Mouse (Mus musculus) CD4-positive, CD25-positive, alpha-beta regulatory T cell, adult 4 months (primary cell): ENCODE measurements around the gene Fam19a1. TPM values are rescaled to one million over a fixed set of nuclear protein-coding genes. Genes with fewer than 3 reads are reported as not detected.

Experiments
- ATAC-seq: one replicate; pipeline ENCODE4 v1.8.0; 2017
- polyA plus RNA-seq, 2 experiments: library from polyadenylated mRNA; unstranded; fragments of 100-300 nt; shearing (Covaris generic); gene quantifications; one replicate each; pipeline ENCODE4 v1.2.1; 2017

Gene Fam19a1
- polyA plus RNA-seq, 2 experiments from 2014 or later = 0.63 TPM; not detected in 1

- no peak for ATAC-seq
These were observed 153.5 kb downstream of the Fam19a1 start for GRCm38 (mm10) chr6:96266456-96266855.

DNA sequence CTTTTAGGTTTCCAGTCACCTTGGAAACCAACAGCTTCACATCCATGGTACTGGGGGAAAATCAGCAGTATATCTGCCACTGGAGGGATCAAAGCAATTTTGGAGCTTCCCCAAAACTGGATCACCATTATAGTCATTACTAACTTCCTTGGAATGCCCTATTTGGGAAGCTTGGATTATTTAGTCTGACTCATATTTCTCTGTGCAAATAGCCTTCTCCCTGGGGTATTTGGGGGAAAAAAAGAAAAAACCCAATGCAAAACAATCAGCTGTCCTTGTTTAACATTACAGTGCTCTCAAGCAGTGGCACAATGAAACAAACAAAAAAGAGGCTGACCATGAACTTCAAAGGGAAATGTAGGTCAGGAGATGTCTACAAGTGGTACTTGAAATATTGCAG lies 155.8 kb downstream of the Fam19a1 start:
- ATAC-seq = no peak

DNA sequence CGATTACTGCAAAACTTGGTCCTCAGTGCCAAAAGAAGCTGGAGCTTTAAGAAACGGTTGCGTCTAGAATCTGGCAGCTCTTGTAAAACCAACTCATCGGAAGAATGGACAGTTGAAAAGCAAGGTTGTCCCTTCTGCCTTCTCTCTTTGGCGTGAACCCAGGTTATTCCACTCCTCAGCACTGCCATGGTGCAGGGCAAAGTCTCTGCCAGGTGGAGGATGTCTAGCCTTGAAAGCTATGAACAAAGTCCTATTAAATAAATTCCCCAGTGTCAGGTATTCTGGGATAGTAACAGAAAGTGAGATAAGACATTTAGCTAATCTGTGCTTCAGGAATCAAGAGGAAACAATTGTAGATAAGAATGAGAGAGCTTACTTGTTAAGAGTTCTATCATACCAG lies 157.5 kb downstream of the Fam19a1 start:
- ATAC-seq = no peak

DNA sequence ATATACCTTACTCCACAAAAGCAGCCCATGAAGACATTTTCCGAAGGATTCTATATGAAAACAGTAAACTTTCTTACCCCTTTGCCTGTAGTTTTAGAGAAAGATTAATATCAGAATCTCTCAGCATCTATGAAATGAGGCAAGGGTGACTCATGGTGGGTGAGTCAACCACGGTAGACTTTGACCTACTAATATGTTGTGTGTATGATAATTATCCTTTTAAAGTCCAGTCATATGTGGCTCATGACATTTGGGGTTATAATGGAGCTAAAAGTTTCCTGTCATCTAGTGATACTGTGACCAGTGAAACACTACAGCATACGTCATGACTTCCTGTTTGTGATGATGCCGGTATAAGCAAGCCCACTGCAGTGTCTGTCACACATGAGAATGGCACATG lies 170.8 kb downstream of the Fam19a1 start:
- no peak for ATAC-seq

GRCm38 (mm10) chr6:96284590-96284989 lies 171.6 kb downstream of the Fam19a1 start:
- ATAC-seq = no peak

GRCm38 (mm10) chr6:96286276-96286675 lies 173.3 kb downstream of the Fam19a1 start:
- ATAC-seq = no peak

DNA sequence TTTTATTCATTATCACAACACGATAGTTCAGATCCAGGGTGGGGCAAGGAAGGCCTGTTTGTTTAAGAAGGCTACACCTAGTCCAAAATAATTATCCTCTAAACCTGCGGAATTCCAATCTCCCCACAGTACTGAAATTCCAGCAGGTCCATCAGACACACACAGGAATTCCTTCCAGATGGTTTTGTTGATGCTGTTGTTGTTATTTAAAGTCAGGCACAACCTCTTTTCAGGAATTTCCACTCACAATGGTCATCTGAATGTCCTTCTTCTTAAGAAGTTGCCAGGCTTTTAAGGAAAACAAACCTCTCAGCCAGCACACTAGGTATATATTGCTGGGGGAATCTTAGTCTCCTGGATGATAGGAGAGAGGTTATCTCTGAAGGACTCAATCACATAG lies 174.4 kb downstream of the Fam19a1 start:
- no peak for ATAC-seq

- ATAC-seq = no peak
These were observed 176.7 kb downstream of the Fam19a1 start for GRCm38 (mm10) chr6:96289672-96290071.

DNA sequence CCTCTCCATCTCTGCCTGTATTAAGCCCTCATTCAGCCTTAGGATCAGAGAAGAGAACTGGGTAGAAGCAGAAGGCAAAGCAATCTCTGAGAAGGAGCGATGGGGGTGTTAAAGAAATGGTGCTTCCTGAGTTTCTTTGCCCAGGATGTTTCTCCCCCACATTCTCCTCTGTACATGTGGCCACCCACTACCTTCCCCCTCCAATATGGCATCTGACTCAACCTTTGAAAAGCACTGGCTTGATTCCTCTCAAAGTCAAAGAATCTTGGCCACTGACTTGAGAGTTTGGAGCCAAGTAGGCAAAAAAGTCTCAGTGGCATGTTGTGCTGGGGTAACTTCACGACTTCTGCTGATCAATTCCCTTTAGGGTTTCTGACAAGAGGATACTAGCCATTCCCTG lies 234.5 kb downstream of the Fam19a1 start:
- ATAC-seq = no peak

- no peak for ATAC-seq
These were observed 236.6 kb downstream of the Fam19a1 start for GRCm38 (mm10) chr6:96349446-96350025.

GRCm38 (mm10) chr6:96369544-96369943 lies 256.6 kb downstream of the Fam19a1 start:
- ATAC-seq = no peak

GRCm38 (mm10) chr6:96372848-96373247 lies 259.9 kb downstream of the Fam19a1 start:
- ATAC-seq = no peak

DNA sequence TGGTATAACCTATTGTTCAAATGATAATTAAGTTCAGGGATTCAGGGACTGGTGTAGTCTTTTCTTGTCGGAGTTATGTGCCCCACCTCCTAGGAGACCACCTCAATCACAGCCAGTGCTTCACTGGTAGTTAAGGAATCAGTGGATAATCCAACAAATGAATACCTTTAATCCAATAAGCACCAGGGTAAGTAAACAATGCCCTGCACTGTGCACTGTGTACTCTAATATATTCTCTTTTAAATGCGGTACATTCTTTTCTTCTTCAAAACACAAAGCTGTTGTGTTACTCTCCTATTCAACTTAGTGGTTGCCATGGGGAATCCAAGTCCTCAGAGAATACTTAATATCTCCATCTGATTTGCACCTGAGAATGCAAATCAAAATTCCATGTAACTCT lies 260.3 kb downstream of the Fam19a1 start:
- no peak for ATAC-seq

GRCm38 (mm10) chr6:96376773-96377172 lies 263.8 kb downstream of the Fam19a1 start:
- ATAC-seq = no peak

GRCm38 (mm10) chr6:96379229-96379628 lies 266.3 kb downstream of the Fam19a1 start:
- no peak for ATAC-seq

GRCm38 (mm10) chr6:96384441-96384840 lies 271.5 kb downstream of the Fam19a1 start:
- ATAC-seq = no peak

DNA sequence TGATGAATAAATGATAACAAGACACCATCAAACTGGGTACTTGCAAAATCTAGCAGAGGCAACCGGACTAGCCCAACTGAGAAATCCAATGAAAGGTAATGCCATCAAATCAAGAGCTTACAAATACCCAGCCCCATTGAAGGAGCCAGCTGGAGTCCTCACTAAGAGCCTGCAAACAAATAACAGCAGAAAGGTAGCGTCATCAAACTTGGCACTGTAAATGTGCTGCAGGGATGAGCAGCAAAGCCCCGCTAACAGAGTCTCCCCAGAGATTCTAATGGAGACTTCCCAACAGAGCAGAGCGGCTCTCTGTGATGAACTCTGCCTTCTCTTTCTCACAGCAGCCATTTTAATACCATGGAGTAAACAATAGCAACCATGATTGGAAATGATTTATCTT lies 305.9 kb downstream of the Fam19a1 start:
- no peak for ATAC-seq

DNA sequence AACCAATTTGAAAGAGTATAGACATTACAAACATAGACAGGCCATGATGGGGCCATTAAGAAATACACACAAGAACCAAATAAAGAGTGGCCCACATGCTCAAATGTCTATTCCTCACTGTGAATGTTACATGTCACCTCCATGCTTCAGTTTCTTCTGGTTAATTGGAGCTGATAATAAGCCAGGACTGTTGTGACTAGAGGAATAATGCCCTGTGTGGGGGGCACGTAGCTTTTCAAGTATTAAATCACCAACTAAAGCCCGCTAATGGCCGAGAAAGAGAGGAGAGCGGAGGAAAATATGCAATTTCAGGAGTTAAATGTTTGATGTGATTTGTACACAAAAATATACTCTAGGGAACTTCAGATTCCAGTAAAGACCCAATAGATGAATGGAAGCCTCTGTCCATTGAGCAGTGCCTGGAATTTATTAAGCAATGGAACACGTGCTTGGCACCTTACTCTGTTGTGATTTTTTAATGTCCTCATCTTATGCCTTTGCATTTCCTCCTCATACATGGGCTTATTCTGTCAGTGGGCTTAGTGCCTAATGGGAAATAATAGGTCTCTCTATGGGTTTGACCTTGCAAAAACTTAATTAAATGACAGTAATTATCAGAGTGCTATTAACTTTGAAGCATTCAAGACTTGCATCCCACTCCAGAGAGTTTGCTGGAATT lies 306.9 kb downstream of the Fam19a1 start:
- ATAC-seq = no peak

DNA sequence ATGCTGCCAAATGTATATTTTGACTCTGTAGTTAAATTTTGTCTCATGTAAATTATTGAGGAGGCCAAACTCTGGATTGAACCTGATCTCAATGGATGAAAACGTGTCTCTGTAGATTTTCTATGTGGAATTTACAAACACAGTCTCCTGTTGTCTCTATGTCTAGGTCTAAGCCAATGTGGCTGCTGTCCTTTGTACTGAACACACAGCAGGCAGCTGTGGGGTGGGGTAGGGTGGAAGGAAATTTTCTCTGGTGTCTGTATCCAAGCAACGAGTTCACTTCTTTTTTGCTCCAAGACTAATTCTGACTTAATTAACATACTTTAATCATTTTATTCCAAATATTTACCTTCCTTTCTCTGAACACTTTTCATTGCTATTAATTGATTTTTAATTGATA lies 307.6 kb downstream of the Fam19a1 start:
- ATAC-seq = no peak

DNA sequence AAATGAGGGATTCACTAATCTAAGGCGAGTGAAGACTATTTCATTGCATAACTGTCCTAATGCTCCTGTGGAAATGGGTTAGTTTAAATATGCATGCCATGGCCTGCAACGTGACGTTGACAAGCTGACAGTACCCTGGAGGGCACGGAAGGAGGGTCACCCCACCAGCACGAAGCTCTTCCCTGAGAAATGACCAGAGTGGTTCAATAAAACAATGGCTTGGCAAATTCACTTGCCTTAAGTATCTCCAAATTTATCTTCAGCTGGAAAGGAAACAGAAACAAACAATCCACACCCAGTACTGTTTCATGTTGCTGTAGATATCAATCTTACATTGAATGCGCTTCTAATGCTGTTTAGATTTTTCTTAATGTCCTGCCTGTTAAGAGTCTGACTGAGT lies 316.4 kb downstream of the Fam19a1 start:
- ATAC-seq = no peak

GRCm38 (mm10) chr6:96432397-96432796 lies 319.4 kb downstream of the Fam19a1 start:
- no peak for ATAC-seq

GRCm38 (mm10) chr6:96433896-96434295 lies 320.9 kb downstream of the Fam19a1 start:
- ATAC-seq = no peak

GRCm38 (mm10) chr6:96435545-96435944 lies 322.6 kb downstream of the Fam19a1 start:
- ATAC-seq = no peak

DNA sequence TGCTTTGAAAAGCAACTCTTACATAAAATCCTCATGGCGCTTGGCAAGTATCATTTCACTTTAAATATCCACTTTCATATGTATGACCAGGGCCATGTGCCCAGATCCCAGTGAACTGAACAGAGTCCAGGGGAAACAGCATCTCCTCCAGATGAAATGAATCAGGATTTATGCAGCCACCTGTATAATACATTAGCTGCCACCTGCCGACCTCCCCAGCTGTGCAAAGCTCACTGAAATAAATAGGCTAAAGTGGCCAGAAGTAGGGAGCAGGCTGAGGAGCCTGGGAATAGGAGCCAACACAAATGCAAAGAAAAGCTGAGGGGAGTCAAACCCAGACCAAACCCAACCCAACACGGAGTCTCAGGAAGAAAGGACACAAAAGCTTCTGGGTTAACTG lies 324.9 kb downstream of the Fam19a1 start:
- ATAC-seq = no peak

- no peak for ATAC-seq
These were observed 326.5 kb downstream of the Fam19a1 start for GRCm38 (mm10) chr6:96439419-96439818.
